Mouse (Mus musculus): ENCODE results near the gene Cngb1.

Gene Cngb1

DNA sequence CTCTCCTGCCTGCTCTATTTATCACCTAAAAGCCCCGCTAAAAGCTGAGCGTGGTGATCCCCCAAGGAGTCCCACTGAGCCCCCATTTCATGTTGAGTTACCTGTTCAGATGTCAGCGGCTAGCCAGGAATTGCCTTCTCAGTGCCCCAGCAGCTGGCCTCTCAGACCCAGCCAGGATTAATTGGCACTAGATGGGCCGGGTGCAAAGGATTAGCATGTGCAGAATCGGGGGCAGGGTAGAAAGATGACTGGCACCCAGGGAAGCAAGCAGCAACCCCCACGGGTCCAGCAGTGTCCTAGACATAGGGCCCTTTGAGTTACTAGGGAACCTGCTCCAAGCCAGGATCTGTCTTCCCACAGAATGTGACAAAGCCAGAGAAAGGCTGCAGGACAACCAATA, at the start of gene Cngb1:
Gene Cngb1 (minus strand): TSS at position 155 of the 400 bp plus-strand sequence.
- DNase-seq (ENCODE audit: low spot score in 2 of 2), result no peak

DNA sequence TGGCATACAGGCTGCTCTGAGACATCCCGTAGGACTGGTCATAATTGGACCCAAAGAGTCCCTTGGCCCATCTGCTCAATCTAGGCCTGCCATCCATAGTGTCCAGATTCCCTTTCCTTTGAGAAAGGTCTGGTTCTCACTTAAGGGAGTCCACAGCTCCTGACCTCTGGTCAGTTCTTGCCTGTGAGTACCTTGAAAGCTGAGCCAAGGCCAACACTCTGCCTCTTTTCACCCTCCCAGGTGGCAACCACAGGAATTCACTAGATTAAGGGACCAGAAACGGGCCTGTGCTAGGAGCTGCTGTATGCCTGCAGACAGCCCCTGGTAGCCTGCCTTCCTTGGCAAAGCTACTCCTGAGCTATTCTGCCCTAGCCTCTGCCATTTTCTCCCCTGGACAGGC, 48.2 kb upstream of the Cngb1 start:
- no peak for DNase-seq (ENCODE audit: low spot score in 2 of 2)

DNA sequence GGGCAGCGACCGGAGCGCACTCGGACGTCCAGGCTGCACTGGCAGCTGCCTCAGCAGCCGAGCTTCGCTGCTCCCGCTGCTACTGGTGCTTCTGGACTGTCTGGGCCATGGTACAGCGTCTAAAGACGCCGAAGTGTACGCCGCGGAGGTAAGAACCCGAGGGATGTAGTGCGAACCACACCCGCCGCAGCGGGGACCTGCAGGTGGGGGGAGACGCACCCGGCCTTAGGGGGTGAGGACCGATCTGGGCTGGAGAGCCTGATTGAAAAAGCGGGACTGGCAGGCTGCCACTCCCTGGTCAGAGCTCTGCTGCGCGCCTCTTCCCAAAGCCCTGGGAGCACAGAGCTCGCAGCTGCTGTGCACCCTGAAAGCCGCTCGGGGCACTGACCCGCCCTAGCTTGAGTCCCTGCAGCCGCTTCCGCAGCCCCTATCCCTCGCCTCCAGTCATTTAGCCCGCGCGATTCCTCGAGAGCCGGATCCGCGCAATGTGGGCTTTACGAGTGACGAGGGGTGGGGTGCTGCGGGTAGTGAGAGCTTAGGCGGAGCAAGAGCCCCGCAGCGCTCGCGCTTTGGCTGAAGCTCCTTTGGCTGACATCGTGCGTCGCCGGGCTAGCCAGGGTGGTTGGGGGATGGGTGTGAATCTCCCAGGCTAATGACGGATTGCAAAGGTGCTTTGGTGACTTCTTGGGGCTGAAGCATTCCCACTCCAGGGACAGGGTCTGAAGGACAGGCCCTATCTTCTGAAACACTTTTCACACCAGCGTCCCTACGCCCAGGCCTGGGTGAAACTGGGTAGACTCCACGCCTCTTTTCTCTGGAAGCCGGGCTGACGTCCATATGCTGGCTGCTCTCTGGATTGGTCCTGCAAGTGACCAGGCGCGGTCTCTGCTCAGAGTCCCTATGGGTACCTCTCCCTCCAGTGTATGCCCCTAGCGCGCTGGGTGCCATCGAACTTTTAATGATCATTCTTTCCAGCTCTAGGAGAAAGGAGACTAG, 46.8 kb upstream of the Cngb1 start:
- DNase-seq (ENCODE audit: low spot score in 2 of 2), result no peak

DNA sequence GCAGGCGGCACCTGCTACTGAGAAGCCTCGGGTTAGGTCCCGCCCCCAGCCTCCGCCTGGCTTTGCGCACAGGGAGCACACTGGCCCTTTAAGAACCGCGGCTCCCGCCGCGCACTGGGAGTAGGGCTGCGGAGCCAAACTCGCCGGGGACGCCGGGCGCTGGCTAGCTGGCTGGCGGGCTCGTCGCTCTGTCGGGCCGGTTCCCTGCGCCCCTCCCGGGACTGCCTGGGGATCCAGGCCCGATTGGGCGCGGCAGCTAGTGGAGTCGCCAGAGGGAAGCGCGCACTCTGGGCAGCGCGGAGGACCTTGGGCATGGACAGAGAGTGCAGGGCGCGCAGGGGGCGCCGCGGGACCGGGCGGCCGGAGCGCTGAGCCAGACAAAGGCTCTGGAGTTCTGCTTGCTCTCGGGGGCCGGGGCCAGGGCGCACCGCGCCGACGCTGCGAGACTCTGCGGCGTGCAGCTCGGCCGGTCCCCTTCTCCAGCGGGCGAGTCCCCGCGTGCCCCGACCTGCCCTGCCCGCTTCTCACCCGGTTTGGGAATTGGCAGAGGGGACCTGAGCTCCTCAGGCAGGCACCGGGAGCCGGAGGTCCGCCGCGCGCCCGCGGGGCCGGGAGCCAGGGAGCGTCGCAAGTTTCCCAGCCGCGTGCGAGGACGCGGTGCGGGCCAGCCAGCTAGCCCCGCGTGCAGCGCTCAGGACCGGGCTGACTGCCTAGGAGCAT, 45.9 kb upstream of the Cngb1 start, which contains the start of gene Mmp15:
Gene Mmp15 (plus strand): TSS at position 118 of the 720 bp plus-strand sequence.
- DNase-seq (ENCODE audit: low spot score in 2 of 2), result no peak

DNA sequence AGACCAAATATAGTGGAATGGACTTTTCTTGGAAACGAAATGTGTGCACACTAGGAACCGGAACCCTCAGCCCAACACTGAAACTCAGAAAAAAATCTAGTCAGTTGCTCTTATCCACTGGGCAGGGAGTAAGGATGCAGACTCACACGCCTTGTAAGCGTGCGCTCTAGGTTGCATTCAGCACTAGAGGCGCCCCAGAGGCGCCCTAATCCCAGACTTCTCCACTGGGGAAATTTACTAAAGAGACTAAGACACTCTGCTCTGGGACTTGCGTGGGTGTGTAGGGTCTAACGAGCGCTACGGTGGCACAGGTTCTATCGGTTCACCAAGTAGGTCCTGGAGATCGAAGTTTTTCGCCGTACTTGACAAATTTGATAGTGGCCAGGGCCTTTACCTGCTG, 45.1 kb upstream of the Cngb1 start:
- DNase-seq (ENCODE audit: low spot score in 2 of 2), result no peak

DNA sequence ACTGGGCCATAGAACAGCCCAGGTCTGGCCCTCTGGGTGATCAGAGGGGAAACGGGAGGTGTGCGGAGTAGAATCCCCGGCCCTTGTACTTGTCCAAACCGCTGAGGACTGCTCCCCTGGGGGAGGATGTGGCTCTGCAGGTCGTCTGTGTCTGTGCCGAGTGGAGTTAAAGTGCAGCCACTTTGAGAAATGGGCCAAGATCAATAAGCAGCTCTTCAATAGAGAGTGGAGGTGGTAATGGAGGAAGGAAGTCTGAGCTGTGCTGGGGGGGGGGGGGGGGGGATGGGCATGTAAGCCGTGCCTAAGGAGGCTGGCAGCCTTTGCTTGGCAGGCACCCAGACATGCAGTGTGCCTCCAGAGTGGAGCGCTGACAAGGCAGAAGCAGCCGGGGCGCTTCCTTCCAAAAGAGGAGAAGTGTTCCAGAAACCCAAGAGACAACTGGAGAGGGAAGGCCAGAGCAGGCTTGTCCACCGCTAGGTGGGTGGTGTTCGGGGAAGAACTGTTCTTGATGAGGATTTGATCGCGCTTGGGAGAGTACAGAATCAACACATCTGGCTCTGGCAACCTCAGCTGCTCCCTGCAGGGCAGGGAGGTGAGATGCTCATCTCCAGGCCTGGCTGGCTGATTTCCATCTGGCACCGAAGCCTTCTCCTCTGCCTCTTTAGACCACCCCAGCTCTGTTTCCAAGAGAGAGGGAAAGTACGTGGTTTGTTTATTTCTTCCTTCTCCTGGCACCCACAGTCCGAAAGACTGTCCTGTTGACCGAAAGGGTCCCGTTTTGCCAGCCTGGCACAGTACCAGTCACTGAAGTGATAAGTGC, 42.6 kb upstream of the Cngb1 start:
- peak in 1 of 2 experiments; percentile 25 for DNase-seq (ENCODE audit: low spot score in 2 of 2)

DNA sequence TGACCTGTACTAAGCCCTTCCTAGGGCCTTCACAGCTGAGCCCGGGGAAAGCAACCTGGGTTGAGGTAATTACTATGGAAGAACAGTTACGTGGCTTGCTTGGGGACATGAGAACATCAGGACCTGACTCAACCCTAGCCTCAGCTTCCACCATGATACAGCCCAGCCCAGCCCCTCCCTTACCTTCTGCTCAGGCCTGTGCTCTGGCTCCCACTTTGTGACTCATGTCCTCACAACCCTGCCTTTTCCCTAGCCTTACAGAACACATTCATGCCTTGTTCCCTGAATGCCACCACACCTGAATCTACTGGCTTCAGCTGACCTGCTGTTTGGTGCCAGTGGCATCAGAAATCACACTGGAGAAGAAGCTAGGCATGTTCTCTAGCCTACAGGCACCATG, 42.0 kb upstream of the Cngb1 start:
- DNase-seq (ENCODE audit: low spot score in 2 of 2), result no peak

DNA sequence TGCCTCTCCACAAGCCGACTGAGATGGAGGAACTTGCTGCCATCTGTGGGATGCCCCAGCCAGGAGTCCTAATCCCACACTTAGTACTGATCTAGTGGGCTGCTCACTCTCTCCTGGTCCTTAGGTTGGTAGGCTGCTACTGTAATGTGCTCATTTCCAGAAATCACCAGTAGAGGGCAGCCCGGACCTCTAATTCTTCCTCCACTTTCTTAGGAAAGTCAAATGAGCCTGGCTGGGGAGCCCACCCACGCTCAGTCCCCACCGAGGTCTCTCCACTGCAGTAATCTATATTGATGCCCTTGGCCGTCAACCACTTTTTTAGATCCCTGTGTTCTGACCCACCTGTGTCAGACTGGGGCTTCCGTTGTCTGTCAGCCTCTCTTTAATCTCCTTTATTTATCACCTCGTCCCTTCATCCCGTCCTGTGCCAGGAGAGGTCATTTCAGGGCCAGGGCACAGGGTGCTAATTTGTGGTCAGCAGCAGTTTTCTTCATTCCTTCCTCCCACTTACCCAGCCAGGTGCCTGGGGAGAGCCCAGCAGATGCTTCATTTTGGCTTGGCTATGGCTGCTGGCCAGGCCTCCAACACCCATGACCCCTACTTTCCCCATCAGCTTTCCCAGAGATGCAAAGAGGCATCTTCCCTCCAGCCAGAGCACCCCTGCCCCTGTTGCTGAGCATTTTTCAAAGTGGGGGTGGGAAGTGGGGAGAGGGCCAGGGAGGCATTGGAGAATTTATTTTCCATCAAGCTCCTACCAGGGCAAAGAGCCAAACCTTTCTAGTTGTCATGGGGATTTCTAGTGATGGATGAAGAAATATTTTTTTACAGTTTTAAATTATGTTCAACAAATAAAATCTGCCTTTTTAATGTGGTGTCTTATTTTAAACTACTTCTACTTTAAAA, 40.5 kb upstream of the Cngb1 start:
- no peak for DNase-seq (ENCODE audit: low spot score in 2 of 2)

DNA sequence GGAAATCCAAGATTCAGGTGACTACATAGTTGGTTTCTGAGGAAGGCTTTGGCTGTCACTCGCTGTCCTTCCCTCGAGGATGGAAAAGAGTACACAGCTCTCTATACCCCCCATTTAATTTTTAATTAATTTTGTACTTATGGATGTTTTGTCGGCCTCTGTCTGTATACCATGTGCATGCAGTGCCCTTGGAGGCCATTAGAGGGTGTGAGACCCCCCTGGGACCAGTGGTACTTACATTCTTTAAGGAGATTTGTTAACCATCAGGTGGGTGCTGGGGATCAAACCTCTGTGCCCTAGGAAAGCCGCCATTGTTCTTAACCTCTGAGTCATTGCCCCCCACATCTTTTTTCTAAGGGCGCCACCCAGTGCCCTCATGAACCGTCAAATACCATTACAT, 38.3 kb upstream of the Cngb1 start:
- no peak for DNase-seq (ENCODE audit: low spot score in 2 of 2)

DNA sequence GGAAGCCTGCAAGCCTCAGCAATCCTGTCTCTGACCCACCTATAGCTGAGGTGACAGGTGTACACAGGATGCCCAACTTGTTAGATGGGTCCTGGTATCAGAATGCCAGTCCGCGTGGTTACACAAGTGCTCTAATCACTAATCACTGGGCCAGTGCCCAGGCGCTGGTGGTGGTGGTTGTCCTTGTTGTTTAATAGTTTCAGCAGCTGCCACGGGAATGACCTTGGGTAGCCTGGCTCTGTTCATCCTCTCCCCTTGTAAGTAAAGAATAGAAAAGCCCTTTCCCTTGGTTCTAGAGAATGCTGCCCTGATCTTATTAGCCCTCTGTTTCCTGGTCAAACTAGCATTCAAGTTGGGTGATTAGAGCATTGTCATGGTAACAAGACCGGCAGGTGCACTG, 35.3 kb upstream of the Cngb1 start:
- DNase-seq (ENCODE audit: low spot score in 2 of 2), result no peak

DNA sequence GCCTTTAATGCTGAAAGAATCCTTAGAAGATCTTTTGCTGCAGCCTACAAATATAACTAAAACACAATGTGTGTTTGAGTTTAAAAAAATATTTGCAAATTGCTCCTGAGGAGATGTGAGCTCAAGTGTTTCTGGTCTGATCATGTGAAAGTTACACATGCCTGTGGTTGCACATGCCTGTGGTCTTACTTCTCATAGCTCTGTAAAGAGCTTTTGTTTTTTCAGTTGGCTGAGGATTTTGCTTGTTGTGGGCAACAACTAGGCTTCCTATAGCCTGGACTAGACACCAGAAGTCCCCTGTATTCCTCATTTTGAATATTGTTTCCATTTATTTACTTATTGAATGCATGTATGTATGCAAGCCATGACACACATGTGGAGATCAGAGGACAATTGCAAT, 30.0 kb upstream of the Cngb1 start:
- no peak for DNase-seq (ENCODE audit: low spot score in 2 of 2)

DNA sequence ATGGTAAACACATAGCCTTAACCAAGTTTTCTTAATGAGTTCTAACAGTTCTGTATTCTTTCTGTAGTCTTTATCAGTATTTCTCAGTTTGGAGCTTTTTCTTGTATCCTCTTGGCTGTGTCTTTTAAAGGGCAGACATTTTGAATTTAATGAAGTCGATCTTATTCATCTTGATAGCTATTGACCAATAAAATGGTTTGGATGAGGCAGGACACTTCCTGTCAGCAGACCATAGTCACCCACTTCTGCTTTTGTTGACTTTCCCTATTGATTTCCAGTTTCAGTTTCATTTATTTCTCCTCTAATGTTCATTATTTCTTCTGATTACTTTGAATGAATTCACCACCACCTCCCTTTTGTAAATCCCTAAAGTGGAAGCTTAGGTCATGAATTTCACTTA, 29.3 kb upstream of the Cngb1 start:
- no peak for DNase-seq (ENCODE audit: low spot score in 2 of 2)

DNA sequence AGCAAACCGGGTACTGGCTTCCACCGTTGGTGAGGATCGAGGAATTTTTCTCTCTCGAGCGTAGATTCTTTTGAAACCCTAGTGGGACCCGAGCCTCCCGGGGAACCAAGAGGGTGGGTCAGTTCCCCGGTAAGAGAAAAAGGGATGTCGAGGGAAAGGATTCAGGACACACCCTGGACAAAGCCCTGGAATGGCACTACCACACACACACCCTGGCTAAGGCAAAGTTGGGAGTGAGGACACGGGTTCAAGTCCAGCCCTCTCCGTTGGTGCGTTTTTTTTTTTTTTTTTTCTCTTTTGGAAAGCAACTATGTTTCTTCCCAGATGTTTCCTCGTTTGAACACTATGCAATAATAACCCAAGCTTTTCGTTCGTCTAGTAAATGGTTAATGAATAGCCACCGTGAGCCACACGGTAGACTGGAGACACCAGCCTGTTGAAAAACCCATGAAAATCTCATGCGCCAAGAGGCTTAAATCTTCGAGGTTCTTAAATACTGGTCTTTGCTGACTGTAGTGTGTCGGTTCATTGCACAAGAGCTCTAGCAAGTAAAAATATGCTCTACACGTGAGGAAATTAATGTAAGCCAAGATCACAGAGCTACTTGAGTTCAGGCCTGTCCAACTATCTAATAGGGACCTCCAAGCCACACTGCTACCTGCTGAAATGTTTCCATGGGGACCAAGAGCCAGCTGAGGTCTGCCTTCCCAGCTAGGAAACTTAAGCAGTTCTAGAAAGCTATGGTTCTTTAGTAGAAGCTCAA, 26.2 kb upstream of the Cngb1 start:
- no peak for DNase-seq (ENCODE audit: low spot score in 2 of 2)

DNA sequence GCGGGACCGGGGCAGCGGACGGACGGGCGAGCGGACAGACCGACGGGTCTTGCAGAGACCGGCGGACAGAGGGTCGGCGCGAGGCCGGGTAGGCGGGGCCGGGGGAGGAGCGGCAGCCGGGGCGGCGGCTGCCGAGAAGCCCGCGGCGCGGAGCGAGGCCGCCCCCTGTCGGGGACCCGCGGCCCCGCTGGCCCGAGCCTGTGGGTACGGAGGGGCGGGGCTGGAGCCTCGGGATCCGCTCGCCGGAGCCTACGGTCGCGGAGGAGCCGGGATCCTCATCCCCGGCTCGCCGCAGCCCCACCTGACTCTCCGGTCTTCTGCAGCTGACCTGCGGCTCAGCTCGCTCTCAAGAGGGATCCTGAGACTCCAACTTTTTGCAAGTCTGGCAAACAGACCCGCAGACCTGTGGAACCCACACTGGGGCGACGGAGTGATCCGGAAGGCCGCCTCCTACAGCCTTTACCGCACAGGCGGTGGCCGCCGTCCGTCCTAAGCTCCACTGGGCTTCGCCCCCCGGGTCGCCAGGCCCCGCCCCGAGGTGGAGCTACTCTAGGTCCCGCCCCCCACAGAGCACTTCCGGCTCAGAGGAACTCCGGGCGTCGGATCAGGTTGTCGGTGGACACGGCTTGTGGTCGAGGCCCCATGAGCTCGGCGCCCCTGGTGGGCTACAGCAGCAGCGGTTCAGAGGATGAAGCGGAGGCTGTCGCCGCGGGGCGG, 25.5 kb upstream of the Cngb1 start, which contains the start of the genes Zfp319 and Usb1:
Gene Zfp319 (minus strand): TSS at position 231 of the 717 bp plus-strand sequence.
Gene Usb1 (plus strand): TSS at position 565 of the 717 bp plus-strand sequence.
- DNase-seq (ENCODE audit: low spot score in 2 of 2), result peak; percentile 92 to 93

DNA sequence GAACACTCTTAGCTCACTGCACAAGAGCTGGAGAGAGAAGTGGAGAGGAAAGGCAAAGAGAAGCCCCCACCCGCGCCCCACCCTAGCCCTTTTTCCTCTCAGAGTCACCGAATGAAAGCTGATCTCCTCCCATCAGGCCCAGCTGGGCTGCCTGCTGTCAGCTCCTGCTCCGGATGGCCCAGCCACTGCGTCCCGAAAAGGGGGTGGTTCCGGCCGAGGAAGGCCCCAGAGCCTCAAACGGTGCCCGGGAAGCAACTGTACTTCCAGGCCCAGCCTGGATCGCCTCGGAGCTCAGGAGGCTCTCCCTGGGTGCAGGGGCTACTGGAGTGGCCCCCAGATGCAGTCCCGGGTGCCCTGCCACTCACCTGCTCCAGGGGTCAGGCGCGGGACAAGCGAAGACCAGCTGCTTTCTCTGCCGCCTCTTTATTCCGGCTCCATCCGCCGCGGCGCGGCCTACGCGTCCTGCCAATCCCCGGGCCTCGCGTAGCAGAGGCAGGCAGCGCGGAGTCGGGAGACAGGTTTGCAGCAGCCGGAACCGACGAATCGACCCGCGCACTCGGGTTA, 24.9 kb upstream of the Cngb1 start:
- no peak for DNase-seq (ENCODE audit: low spot score in 2 of 2)

DNA sequence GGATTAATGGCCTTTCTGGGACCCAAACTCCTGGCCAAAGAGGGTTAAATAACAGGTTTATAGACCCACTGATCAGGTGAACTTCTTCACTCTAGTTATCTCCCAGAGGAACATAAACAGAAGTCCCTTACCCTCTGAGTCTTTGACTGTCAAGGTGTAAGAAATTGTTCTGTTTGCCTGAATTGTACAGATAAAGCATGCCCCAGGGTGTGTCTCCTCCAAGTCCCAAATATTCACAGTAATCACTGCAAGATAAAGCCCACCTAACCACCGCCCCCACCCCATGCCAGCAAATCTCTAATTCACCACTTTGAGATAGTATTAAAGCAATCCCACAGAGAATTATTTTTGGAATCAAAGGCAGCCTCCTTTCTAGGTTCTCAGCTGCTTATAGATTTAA, 24.0 kb upstream of the Cngb1 start:
- DNase-seq (ENCODE audit: low spot score in 2 of 2), result no peak

DNA sequence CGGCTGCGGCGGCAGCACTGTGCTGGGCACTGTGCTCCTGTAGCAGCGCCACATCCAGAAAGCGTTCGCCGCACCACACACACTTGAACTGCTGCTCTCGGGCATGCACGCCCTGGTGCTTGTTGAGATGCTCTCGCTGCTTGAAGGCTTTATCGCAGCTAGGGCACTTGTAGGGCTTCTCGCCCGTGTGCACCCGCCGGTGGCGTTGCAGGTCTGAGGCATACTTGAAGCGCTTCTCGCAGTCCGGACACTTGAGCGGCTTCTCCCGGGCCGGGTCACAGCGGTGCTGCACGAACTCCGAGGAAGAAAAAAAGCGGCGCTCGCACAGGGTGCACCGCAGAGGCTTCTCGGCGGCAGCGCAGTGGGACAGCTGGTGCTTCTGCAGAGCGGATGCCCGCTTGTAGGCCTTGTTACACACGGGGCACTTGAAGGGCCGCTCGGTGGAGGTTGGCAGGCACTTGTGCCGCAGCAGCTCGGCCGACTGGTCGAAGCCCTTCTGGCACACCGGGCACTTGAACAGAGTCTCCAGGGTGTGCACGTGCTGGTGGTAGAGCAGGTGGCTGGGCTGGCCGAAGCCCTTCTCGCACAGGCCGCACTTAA, 21.6 kb upstream of the Cngb1 start:
- DNase-seq (ENCODE audit: low spot score in 2 of 2), result no peak

DNA sequence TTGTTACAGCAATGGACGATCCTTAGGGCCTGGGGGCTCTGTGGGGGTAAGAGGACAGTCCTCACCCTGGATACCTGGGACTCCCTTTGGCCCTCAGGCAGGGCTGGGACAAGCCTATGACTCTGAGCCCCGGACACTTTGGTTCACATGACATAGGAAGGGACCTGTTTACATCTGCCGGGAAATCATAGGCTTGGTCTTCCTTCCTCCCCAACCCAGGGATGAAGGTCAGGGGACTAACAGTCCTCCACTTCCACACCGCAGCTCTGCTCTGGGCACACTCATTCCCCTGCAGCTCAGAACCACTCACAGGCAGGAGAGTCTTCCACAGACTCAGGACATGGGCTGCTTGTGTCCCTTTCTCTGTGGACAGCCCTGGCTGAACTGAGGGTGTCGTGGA, 20.4 kb upstream of the Cngb1 start:
- DNase-seq (ENCODE audit: low spot score in 2 of 2), result no peak

DNA sequence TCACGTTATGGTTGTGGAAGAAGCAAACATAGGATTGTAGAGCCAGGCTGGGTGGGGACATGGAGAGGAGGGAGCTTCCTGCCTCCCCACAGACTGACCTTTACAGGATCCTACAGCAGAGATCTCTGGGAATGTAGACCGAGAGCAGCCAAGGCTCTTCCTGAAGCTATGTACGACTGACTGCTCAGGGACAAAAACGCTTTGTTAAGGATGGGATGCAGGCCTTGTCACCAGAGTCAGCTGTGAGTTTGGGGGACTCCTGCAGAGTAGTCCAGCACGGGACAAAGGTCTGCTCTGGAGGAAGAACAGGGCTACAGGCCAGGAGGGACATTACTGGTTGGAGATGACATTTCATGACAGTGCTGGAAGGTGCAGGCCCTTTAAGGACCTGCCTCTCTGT, 18.3 kb upstream of the Cngb1 start:
- DNase-seq (ENCODE audit: low spot score in 2 of 2), result no peak

All from spleen, postnatal 36 days (tissue).